Mouse (Mus musculus): ENCODE results near the gene Trim12c.
"Not testable (repeated sequence)": the region's sequence is repeated elsewhere in the genome, so short reads cannot be mapped to it uniquely, and the experiment has no call there.

Gene Trim12c

DNA sequence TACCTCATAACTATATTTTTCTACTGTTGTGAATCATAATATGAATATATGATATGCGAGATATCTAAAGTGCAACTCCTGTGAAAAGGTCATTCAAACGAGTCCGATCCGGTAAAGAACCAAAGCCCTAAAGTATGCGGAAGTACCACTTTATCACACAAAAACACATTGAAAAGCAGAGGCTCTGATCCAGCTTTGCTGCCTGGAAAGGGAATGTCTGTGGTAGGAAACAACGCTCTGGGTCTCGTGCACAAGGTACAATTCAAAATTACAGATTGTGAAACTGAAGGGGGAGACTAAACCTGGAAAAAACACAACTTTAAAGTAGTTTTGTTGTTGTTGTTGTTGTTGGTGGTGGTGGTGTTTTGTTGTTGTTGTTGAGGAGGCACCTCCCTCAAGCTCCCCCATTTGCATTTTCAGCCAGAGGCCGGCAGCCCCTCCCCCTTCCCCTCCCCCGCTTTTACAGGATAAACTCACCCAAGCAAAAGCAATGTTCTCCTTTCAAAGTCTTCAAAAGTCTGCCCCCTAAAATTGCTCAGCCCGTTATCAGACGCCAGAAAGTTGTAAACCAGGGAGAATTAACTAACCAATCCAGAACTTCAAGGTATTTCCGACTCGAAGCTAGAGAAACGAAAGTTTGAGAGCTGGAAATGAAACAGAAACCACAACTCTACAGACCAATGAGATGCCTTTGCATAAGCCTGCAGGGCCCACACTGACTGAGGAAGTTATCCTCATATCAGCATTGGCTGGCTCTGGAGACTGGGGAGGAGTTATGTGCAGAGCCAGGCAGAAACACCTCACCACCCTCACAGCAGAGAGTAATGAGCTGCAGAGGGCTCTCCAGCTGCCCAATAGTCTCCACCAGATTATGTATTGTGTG, at the start of gene Trim12c:
Gene Trim12c, minus strand, starts transcription at position 646 of the 883 bp plus-strand sequence.
- no peak for DNase-seq (ENCODE audit: low read depth, low spot score)

DNA sequence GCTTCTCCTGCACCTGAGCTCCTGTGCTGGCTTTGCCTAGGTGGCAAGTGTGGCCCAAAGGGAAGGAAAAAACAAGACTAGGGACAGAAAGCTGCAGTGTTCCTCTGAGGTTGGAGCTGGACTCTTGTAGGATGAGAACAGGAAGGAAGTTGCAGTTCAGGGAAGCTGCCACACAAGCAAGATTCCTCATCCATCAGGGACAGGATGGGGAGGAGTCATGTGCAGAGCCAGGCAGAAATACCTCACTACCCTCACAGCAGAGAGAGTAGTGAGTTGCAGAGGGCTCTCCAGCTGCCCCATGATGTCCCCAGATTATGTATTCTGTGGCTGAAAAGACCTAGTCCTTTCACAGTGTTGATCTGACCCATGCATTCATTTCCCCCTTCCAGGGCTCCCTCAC, 48.0 kb upstream of the Trim12c start:
- DNase-seq (ENCODE audit: low read depth, low spot score): no peak

DNA sequence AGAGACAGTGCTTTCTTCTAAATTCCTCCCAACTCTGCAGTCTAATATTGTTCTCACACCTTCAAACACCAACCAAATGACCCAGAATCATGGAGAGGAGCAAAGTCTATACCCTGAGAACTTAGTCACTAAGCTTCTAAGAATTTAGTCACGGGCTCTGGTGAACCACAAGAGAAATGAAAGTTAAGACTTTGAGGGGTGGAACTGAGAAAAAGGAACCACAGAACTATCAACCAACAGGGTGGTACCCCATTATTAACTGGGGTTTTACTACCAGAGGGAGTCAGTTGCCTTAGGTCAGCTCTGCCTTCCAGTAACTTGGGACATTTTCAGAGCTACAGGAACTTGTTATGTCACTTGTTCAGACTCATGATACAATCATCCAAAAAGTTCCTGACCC, 47.5 kb upstream of the Trim12c start, which contains the start of gene Trim30c:
Gene Trim30c, minus strand, starts transcription at position 140 of the 400 bp plus-strand sequence.
- DNase-seq (ENCODE audit: low read depth, low spot score): no peak

DNA sequence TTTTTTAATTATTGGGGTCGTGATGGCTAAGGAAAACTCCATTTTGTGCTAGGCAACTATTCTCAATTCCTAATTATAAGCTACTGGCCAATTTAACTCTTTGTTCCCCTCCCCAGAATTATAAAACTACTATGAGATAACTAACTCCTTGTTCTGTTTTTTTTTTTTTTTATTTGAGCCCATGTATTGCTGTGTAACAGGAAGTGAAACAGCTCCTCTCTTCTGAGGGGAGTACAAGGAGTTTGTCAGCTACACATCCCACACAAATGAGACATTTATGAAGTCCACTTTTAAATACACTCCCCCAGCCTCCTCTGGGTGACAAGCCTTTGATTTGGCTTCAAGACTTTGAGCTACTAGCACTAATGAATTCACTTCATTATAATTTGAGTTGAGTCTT, 45.3 kb upstream of the Trim12c start:
- DNase-seq (ENCODE audit: low read depth, low spot score): no peak

DNA sequence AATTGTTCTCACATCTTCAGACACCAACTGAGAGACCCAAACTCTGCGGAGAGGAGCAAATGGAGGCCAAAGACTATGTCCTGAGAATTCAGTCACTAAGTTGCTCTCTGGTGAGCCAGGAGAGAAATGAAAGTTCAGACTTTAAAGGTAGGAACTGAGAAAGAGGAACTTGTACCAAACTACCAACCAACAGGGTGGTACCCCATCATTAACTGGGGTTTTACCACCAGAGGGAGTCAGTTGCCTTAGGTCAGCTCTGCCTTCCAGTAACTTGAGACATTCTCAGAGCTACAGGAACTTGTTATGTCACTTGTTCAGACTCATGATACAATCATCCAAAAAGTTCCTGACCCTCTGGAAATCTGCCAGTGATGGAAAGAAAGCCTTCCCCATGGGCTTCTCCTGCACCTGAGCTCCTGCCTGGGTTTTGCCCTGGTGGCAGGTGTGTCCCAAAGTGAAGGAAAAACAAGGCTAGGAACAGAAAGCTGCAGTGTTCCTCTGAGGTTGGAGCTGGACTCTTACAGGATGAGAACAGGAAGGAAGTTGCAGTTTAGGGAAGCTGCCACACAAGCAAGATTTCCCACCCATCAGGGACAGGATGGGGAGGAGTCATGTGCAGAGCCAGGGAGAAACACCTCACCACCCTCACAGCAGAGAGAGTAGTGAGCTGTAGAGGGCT, 16.7 kb upstream of the Trim12c start, which contains the start of gene Trim30b:
Gene Trim30b, minus strand, starts transcription at position 149 of the 679 bp plus-strand sequence.
- DNase-seq (ENCODE audit: low read depth, low spot score): no peak

DNA sequence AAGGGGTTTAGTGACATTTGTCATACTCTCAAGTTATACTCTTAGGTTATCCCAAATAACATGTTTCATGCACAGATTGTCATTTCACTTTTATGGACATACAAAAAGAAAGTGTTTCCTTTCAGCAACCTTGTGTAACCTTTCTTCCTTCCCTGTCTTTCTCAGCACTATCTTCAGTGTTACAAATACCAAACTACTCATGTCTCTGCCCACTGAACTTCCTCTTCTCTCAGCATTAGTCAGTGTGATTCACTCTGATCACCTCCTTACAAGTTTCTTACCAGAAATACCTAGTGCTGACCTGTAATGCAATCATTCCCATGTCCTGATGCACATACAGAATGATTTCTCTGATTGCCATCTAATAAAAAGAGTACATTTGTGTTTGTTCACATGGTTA, 13.2 kb upstream of the Trim12c start:
- DNase-seq (ENCODE audit: low read depth, low spot score): no peak

DNA sequence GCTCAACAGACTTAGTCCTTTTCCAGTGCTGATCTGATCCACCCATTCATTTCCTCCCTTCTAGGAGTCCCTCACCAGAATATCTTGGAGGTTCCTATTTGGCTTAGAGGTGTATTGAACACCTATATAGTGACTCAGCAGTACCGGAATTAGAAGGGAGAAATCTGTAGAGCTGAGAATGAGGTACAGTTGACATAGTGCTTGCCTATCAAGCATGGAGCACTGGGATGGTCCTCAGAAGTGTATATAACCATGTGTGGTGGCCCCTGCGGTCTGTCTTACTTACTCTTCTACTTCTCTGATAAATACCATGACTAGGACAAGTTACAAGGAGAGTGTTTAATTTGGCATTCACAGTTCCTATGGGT, 422 bp upstream of the Trim12c start:
- no peak for DNase-seq (ENCODE audit: low read depth, low spot score)

DNA sequence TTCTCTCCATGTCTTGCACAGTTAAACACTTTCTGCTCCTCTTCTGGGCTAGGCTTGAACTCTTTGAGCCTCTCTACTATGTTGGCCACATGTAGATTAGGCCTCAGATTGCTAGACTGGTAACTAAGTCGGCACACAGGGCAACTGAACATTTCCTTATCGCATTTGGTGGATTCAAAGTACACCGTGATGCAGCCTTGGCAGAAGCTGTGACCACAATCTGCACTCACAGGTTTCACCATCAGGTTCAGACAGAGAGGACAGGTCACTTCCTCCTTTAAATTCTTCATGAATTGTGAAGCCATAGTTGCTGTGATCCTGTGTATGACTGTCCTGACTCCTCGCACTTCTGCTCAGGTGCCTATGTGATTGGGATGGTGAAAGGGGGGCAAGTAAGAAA, 5.1 kb downstream of the Trim12c start:
- DNase-seq (ENCODE audit: low read depth, low spot score): not testable (repeated sequence)

DNA sequence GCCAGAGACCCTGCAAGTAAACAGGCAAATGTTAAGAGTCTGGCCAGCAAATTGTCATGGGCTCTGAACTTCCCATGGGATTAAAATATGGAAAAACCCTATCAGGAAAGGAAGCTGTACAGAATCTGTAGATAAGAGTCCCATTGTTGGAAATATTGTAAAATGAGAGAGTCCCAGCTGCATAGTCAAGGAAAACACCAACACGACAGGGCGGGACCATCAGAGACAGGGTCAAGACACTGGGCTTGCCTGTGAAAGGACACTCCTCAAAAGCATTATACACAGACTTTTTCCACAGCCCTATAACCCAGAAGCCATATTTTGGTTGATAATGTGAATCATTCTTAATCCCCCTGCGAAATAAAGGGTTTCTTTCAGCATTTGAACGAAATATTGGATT, 12.4 kb downstream of the Trim12c start:
- DNase-seq (ENCODE audit: low read depth, low spot score): not testable (repeated sequence)

DNA sequence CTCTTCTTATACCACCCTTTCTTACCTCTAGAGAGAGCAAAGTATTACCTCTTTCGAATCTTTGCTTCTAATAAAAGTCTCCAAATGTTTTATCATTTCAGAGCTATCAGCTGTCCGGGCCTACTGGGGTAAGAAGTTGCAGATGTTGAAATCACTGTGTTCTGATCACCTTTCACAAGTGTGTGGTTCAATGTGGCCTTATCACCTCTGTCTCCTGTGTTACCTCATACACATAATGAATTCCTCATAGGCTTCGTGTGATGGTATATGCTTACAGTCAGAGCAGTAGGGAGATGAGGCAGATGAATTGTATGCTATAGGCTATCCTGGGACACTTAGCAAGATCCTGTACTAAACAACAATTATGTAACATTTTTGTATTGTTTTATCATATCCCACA, 17.6 kb downstream of the Trim12c start:
- not testable (repeated sequence) for DNase-seq (ENCODE audit: low read depth, low spot score)

DNA sequence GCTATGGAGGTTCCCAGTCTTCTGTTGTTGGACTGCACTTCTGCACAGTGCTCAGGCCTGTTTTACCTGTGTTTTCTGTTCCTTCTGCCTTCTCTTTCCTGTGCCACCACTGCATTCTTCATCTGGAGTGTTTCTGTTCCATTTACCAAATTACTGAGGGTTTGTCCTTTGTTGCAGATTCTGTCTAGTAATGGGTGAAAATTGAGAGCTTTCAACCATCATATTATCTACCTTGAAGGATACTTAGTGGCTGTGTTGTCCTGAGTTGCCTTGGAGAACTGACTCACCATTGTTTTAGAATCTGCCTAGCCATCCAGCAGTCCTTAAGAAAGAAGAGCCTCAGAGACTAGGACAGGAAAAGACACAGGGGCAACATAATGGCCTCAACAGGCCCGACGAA, 24.0 kb downstream of the Trim12c start, which contains the start of gene Trim34b:
Gene Trim34b, plus strand, starts transcription at position 301 of the 400 bp plus-strand sequence.
- not testable (repeated sequence) for DNase-seq (ENCODE audit: low read depth, low spot score)

DNA sequence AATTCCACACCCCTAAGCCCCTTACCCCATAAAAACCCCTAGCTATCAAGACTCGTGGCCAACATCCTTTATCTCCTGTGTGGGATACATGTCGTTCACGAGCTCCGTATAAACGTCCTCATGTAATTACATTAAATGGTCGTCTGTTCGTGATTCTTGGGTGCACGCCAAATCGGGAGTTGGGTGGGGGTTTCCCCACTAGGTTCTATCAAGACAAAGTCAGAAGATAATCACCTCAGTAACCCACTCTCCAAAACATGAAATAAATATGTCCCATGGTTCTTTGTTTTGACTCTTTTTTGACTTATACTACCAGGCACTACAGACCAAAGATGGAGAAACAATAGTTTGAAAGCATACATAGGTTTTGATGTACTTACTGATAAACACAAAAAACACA, 31.1 kb downstream of the Trim12c start:
- DNase-seq (ENCODE audit: low read depth, low spot score): no peak

DNA sequence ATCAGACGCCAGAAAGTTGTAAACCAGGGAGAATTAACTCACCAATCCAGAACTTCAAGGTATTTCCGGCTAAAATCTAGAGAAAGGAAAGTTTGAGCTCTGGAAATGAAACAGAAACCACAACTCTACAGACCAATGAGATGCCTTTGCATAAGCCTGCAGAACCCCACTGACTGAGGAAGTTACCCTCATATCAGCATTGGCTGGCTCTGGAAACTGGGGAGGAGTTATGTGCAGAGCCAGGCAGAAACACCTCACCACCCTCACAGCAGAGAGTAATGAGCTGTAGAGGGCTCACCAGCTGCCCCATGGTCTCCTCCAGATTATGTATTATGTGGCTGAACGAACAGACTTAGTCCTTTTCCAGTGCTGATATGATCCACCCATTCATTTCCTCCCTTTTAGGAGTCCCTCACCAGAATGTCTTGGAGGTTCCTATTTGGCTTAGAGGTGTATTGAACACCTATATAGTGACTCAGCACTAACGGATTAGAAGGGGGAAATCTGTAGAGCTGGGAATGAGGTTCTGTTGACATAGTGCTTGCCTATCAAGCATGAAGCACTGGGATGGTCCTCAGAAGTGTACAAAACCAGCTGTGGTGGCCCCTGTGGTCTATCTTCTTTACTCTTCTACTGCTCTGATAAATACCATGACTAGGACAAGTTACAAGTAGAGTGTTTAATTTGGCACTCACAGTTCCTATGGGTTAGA, 37.6 kb downstream of the Trim12c start, which contains the start of gene Trim12a:
Gene Trim12a, minus strand, starts transcription at position 98 of the 712 bp plus-strand sequence.
- DNase-seq (ENCODE audit: low read depth, low spot score): not testable (repeated sequence)

DNA sequence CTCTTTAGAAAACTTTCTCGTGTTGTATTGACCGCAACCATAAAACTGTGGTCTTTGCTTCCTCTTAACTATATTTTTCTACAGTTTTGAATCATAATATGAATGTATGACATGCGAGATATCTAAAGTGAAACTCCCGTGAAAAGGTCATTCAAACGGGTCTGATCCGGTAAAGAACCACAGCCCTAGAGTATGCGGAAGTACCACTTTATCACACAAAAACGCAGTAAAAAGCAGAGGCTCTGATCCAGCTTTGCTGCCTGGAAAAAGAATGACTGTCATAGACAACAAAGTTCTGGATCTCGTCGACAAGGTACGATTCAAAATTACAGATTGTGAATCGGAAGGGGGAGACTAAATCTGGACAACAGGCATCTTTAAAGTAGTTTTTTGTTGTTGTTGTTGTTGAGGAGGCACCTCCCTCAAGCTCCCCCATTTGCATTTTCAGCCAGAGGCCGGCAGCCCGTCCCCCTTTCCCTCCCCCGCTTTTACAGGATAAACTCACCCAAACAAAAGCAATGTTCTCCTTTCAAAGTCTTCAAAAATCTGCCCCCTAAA, 38.3 kb downstream of the Trim12c start:
- DNase-seq (ENCODE audit: low read depth, low spot score): no peak

DNA sequence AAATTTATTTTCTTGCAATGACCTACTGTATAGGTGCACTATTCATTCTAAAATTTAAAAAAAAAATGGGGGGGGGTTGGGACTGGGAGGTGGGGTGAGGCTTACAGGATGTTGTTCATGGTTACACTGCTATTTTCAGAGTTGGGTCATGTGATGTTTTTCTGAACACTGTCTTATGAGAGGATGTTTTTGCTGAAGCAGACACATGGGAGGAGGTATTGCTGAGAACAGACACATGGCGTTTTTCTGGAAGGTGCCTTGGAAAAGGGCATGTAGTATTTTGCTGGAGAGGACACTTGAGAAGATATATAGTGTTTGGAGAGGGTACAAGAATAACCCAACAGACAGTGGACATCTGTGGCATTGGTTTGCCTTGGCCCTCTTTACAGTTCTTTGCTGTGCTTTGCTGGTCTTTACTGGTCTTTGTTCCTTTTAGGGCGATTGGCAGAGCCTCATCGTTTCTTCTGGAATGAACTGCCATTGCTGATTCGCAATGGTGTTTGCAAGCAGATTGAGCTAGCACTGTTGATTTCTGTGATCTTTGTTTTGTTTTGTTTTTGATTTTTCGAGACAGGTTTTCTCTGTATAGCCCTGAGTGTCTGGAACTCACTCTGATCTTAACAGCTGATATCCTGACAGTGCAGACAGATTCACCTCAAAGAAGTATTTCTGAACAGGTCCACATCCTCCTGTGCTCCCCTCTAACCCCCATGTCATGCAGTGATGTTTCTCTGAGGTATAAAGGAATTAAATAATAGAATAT, 61.3 kb downstream of the Trim12c start:
- no peak for DNase-seq (ENCODE audit: low read depth, low spot score)

DNA sequence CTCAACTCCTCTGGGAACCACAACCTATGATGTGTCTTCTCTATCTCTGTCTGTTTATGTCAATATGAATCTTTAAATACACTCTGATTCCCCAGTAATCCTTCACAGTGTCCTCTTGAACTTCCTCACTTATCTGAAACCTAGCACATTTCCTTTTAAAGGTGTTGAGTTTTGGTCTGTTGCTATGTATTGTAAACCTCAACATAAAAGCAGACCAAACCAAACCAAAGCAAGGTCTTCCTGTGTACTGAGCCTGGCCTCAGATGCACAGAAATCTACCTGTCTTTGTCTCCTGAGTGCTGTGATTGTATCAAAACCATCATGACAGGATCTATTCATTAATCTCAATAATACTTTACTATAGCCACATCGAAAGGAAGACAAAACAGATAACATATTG, 62.5 kb downstream of the Trim12c start:
- DNase-seq (ENCODE audit: low read depth, low spot score): no peak
